Mouse (Mus musculus) stomach, postnatal 0 days (tissue): Measurements from ENCODE around the gene Ltbp1. TPM values are rescaled to one million over a fixed set of nuclear protein-coding genes. Genes with fewer than 3 reads are reported as not detected.
A peak's percentile ranks its signal among the peaks of the same experiment; 100 is the strongest.

Experiments
- ATAC-seq: fragments of 200-750 bp; cut with Nextera tagmentation; 2 replicates; pipeline ENCODE4 v1.8.0; 2017; ENCODE audit not compliant: low FRiP score, low TSS enrichment
- DNase-seq: peaks from one replicate; pipeline ENCODE4 v3.0.0-alpha.2; 2016; ENCODE audit warnings: low spot score
- H3K27ac ChIP-seq: fragments of 300-500 bp; sonication (generic); replicated peaks from 2 replicates; pipeline ENCODE4 v1.5.1; 2014; ENCODE audit warnings: mild to moderate bottlenecking, control low read depth
- H3K27me3 ChIP-seq: fragments of 300-500 bp; sonication (generic); 2 replicates; pipeline ENCODE4 v1.6.1; 2014; ENCODE audit warnings: low read length; ENCODE audit not compliant: control insufficient read depth, insufficient read depth
- H3K36me3 ChIP-seq: fragments of 300-500 bp; sonication (generic); 2 replicates; pipeline ENCODE4 v1.6.1; 2014; ENCODE audit warnings: low read length, mixed read lengths; ENCODE audit not compliant: control insufficient read depth, insufficient read depth
- H3K4me1 ChIP-seq: fragments of 300-500 bp; sonication (generic); replicated peaks from 2 replicates; pipeline ENCODE4 v1.6.1; 2014; ENCODE audit warnings: antibody characterized with exemption; ENCODE audit not compliant: control insufficient read depth, insufficient read depth
- H3K4me2 ChIP-seq: fragments of 300-500 bp; sonication (generic); replicated peaks from 2 replicates; pipeline ENCODE4 v1.6.1; 2014; ENCODE audit warnings: low read depth, mild to moderate bottlenecking, control low read depth, moderate library complexity
- H3K4me3 ChIP-seq: fragments of 300-500 bp; sonication (generic); 2 replicates; pipeline ENCODE4 v1.5.1; 2014; ENCODE audit warnings: low read depth, low read length, control low read depth
- H3K9ac ChIP-seq: fragments of 300-500 bp; sonication (generic); 2 replicates; pipeline ENCODE4 v1.6.1; 2014; ENCODE audit warnings: mild to moderate bottlenecking, low read length, control low read depth, mixed read lengths
- H3K9me3 ChIP-seq: fragments of 300-500 bp; sonication (generic); 2 replicates; pipeline ENCODE4 v1.6.1; 2016; ENCODE audit warnings: low read length; ENCODE audit not compliant: control insufficient read depth
- CTCF ChIP-seq: IDR thresholded peaks from 2 replicates; pipeline ENCODE4 v1.5.1; 2016; ENCODE audit warnings: antibody characterized with exemption, low read depth, mild to moderate bottlenecking, moderate library complexity
- EP300 ChIP-seq: optimal IDR thresholded peaks from 2 replicates; pipeline ENCODE3; 2016; ENCODE audit warnings: antibody characterized with exemption
- WGBS: fragments of 180-500 bp; shearing (Covaris S2); extraction: QIAGEN DNeasy Blood & Tissue Kit; methylation state at CpG from one replicate; pipeline ENCODE4 v1.1.7; 2014; 5-methylcytosine and 5-hydroxymethylcytosine counted together
- polyA plus RNA-seq: library from polyadenylated mRNA; unstranded; fragments of >200 nt; fragmentation: Nextera tagmentation; extraction: Ambion mirVana; gene quantifications from 2 replicates; pipeline ENCODE4 v1.2.1, GENCODE M21; 2015

Ltbp1 gene
- polyA plus RNA-seq, 1 experiment from 2014 or later, result 16.2 TPM

GRCm38 (mm10) chr17:75333011-75333410, 327.6 kb downstream of the Ltbp1 start:
- ATAC-seq (no peak), DNase-seq (no peak)
- Histone ChIP-seq H3K9me3 (no peaks in the 10 kb centered on the region), H3K27ac (no peak overlapping the region), H3K4me1 (no peaks in the 10 kb centered on the region), H3K27me3 (no peaks in the 10 kb centered on the region), H3K9ac (no peak overlapping the region), H3K36me3 (no peaks in the 10 kb centered on the region), H3K4me2 (no peak overlapping the region), H3K4me3 (no peak overlapping the region)
- TF ChIP-seq CTCF (no peak), EP300 (no peak)
- 86% methylated on average over 9 of the region's 9 CpGs for WGBS

DNA sequence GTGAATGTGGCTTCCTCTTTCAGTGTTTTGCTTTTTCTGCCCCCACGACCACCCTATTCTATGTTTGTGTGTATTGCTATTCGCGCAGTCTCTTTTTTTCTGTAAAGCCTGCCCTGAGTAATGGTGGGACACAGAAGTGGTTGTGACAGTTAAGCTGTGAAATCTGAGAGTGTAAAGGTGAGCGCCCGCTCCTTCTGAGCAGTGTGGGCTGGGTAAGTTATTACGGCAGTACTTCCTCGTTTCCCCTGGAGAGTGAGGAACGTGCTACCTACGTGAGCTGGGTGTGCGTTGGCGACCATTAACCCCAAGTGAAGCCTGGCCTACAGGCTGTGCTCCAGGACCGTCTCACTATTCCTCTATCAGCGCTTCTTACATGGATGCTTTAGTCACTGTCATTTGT, 328.4 kb downstream of the Ltbp1 start:
- H3K4me3 ChIP-seq, result no peak overlapping the region
- 83% methylated on average over 13 of the region's 13 CpGs for WGBS
- ATAC-seq (no peak), DNase-seq (no peak)
- H3K27ac ChIP-seq, result no peak overlapping the region
- no peak overlapping the region for H3K4me2 ChIP-seq
- TF ChIP-seq EP300 (no peak), CTCF (no peak)
- no peaks in the 10 kb centered on the region for H3K4me1 ChIP-seq
- no peaks in the 10 kb centered on the region for H3K27me3 ChIP-seq
- H3K9ac ChIP-seq, result no peak overlapping the region
- H3K9me3 ChIP-seq, result no peaks in the 10 kb centered on the region
- H3K36me3 ChIP-seq, result no peaks in the 10 kb centered on the region

DNA sequence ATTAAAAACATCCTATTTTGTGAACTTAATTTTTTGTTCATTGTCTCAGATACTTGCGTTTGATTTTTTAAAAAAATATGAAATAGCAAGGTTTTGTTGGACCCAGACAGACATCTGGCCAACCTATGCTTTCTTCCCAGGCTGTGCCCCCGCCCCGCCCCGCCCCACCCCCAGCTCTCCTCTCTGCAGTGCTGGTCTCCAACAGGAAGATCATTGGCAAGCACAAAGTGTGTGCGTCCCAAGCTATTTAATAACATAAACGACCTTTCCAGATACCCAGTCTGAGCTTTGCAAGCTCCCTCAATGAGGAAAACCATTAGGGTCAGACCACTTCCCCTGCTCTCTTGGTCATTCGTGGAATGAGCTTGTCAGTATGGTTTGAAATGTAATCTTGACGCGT, 330.3 kb downstream of the Ltbp1 start:
- Histone ChIP-seq H3K9me3 (no peaks in the 10 kb centered on the region), H3K27me3 (no peaks in the 10 kb centered on the region), H3K9ac (no peak overlapping the region), H3K4me2 (no peak overlapping the region), H3K36me3 (no peaks in the 10 kb centered on the region), H3K4me1 (no peaks in the 10 kb centered on the region), H3K4me3 (no peak overlapping the region), H3K27ac (no peak overlapping the region)
- no peak for ATAC-seq
- WGBS, result 63% methylated on average over 9 of the region's 9 CpGs
- DNase-seq, result no peak
- TF ChIP-seq CTCF, result no peak
- TF ChIP-seq EP300, result no peak

DNA sequence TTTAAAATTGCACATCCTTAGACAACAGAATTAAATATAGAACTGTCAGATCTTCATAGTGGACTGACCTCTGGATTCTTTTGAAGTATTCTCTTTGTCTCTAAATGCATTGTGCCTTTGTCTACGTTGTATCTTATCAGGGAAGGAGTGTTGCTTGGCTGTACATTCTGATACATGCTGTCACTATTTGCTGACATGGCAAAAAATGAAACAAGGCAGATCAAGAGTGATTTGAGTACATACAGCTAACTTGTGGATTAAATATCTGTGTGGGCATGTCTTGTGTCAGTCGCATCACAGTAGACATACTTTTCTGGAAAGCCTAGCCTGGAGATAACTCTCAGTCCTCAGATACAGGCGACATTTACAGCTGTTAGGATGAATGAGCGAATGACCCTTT, 335.9 kb downstream of the Ltbp1 start:
- no peak overlapping the region for H3K4me2 ChIP-seq
- no peak overlapping the region for H3K27ac ChIP-seq
- WGBS, result 68% methylated on average over 4 of the region's 4 CpGs
- DNase-seq (no peak), ATAC-seq (no peak)
- no peaks in the 10 kb centered on the region for H3K27me3 ChIP-seq
- H3K36me3 ChIP-seq, result no peaks in the 10 kb centered on the region
- TF ChIP-seq EP300, result no peak
- no peak for TF ChIP-seq CTCF
- no peak overlapping the region for H3K9ac ChIP-seq
- no peaks in the 10 kb centered on the region for H3K4me1 ChIP-seq
- no peaks in the 10 kb centered on the region for H3K9me3 ChIP-seq
- H3K4me3 ChIP-seq, result no peak overlapping the region

GRCm38 (mm10) chr17:75345116-75345515, 339.7 kb downstream of the Ltbp1 start:
- Histone ChIP-seq H3K4me1 (no peaks in the 10 kb centered on the region), H3K4me2 (no peak overlapping the region), H3K36me3 (no peaks in the 10 kb centered on the region), H3K27me3 (no peaks in the 10 kb centered on the region), H3K27ac (no peak overlapping the region), H3K9me3 (no peaks in the 10 kb centered on the region), H3K9ac (no peak overlapping the region), H3K4me3 (no peak overlapping the region)
- no peak for DNase-seq
- 40% methylated on average over 3 of the region's 3 CpGs for WGBS
- TF ChIP-seq EP300 (no peak), CTCF (no peak)
- ATAC-seq, result peak; percentile 26; the same call in 1 of the 2 replicates

- no peak overlapping the region for H3K4me2 ChIP-seq
- no peaks in the 10 kb centered on the region for H3K4me1 ChIP-seq
- H3K36me3 ChIP-seq, result no peaks in the 10 kb centered on the region
- H3K27me3 ChIP-seq, result no peaks in the 10 kb centered on the region
- no peak overlapping the region for H3K4me3 ChIP-seq
- WGBS, result over 99% methylated on average over 4 of the region's 4 CpGs
- peak; percentile 44 for TF ChIP-seq CTCF
- no peak for TF ChIP-seq EP300
- H3K27ac ChIP-seq, result no peak overlapping the region
- H3K9ac ChIP-seq, result no peak overlapping the region
- no peaks in the 10 kb centered on the region for H3K9me3 ChIP-seq
- ATAC-seq, result no peak
- no peak for DNase-seq
Observed at GRCm38 (mm10) chr17:75347414-75347813, 342.0 kb downstream of the Ltbp1 start.
